Mouse (Mus musculus) megakaryocyte-erythroid progenitor cell, adult 5 weeks (primary cell): ENCODE results near the gene Catsperb. TPM values are rescaled to one million over a fixed set of nuclear protein-coding genes. Genes with fewer than 3 reads are reported as not detected.

ENCODE experiments used
- polyA plus RNA-seq: library from polyadenylated mRNA; stranded (reverse); fragments of >175 nt; gene quantifications from 2 replicates; pipeline ENCODE4 v1.2.3, GENCODE M21; 2012

Gene Catsperb
- not detected in 2 replicates for polyA plus RNA-seq

DNA sequence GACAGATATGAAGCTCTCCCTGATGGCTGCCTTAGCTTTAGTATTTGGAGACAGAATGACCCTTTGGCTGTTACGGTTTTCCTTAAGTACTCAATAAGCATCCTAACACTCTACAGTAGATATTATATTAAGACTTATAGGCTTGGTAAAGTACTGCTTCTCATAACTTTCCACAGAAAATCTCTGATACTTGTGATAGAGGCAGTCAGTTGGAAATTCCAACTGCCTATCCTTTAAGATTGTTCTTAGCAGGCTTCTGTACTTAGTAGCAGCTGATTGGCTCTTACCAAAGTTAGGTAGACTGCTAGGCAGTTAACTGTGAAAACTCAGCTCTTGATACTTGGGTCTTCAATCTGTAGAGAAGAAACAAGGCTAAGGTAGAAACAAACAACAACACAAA, at the start of gene Catsperb:
Catsperb (plus strand) TSS at position 301 of the 400 bp plus-strand sequence.

